Mouse (Mus musculus) heart, embryonic 11.5 days (tissue): Measurements from ENCODE around the gene Hlf. TPM values are rescaled to one million over a fixed set of nuclear protein-coding genes. Genes with fewer than 3 reads are reported as not detected.

Experiments used
- ATAC-seq: fragments of 200-750 bp; cut with Nextera tagmentation; replicated peaks from 2 replicates; pipeline ENCODE4 v1.8.0; 2017; ENCODE audit warnings: moderate library complexity; ENCODE audit not compliant: insufficient number of reproducible peaks, low FRiP score, low TSS enrichment
- H3K27ac ChIP-seq: fragments of 300-500 bp; sonication (generic); 2 replicates; pipeline ENCODE4 v1.5.1; 2014; ENCODE audit warnings: mild to moderate bottlenecking, low read depth, low read length
- H3K27me3 ChIP-seq: fragments of 300-500 bp; sonication (generic); 2 replicates; pipeline ENCODE4 v1.6.1; 2014; ENCODE audit warnings: mild to moderate bottlenecking, low read length, mixed read lengths; ENCODE audit not compliant: control insufficient read depth, insufficient read depth
- H3K36me3 ChIP-seq: fragments of 300-500 bp; sonication (generic); 2 replicates; pipeline ENCODE4 v1.6.1; 2014; ENCODE audit warnings: mild to moderate bottlenecking, low read length, moderate library complexity, mixed read lengths; ENCODE audit not compliant: control insufficient read depth, insufficient read depth
- H3K4me1 ChIP-seq: fragments of 300-500 bp; sonication (generic); 2 replicates; pipeline ENCODE4 v1.6.1; 2014; ENCODE audit warnings: low read length; ENCODE audit not compliant: control insufficient read depth, insufficient read depth
- H3K4me2 ChIP-seq: fragments of 300-500 bp; sonication (generic); 2 replicates; pipeline ENCODE4 v1.6.1; 2014; ENCODE audit warnings: mild to moderate bottlenecking, moderate library complexity
- H3K4me3 ChIP-seq: fragments of 300-500 bp; sonication (generic); 2 replicates; pipeline ENCODE4 v1.5.1; 2014; ENCODE audit warnings: low read depth, low read length
- H3K9ac ChIP-seq: fragments of 300-500 bp; sonication (generic); 2 replicates; pipeline ENCODE4 v1.6.1; 2014; ENCODE audit warnings: mild to moderate bottlenecking, low read depth, low read length, moderate library complexity
- H3K9me3 ChIP-seq: fragments of 300-500 bp; sonication (generic); replicated peaks from 2 replicates; pipeline ENCODE4 v1.6.1; 2016; ENCODE audit warnings: low read length; ENCODE audit not compliant: control insufficient read depth
- WGBS: fragments of 180-500 bp; shearing (Covaris S2); extraction: QIAGEN DNeasy Blood & Tissue Kit; methylation state at CpG from one replicate; pipeline ENCODE4 v1.1.7; 2014; ENCODE audit not compliant: insufficient replicate concordance; 5-methylcytosine and 5-hydroxymethylcytosine counted together
- polyA plus RNA-seq: library from polyadenylated mRNA; unstranded; fragments of >200 nt; fragmentation: Nextera tagmentation; extraction: Ambion mirVana; gene quantifications from 2 replicates; pipeline ENCODE4 v1.2.1, GENCODE M21; 2014

Gene Hlf
- polyA plus RNA-seq, 1 experiment from 2014 or later = 2.1 TPM

DNA sequence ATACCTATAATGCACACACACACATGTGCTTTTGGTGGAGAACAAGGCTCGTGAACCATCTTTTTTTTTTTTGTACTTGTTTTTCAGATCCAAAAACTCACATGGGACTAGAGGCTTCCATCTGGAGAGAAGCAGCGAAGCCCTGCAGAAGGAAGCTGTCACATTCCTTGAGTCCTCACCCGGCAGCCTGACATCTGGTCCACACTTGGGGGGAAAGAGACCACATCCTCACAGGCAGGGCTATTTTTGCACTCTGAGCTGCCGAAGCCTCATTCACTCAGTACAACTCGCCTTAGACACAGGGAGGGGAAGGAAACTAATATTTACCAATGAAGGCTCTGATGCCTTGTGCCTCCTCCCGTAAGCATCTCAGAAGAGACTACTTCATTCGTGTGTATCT, 25.8 kb downstream of the Hlf start:
- no peak overlapping the region for H3K4me3 ChIP-seq
- WGBS = 36% methylated on average over 7 of the region's 7 CpGs
- no peak overlapping the region for H3K9ac ChIP-seq
- H3K27me3 ChIP-seq = peaks cover 2% of the 10 kb centered on the region; the same call in 1 of the 2 replicates
- no peaks in the 10 kb centered on the region for H3K36me3 ChIP-seq
- peaks cover 22% of the 10 kb centered on the region for H3K4me1 ChIP-seq
- no peaks in the 10 kb centered on the region for H3K9me3 ChIP-seq
- H3K4me2 ChIP-seq = no peak overlapping the region
- no peak overlapping the region for H3K27ac ChIP-seq
- no peak for ATAC-seq

GRCm38 (mm10) chr11:90363821-90364497, 26.7 kb downstream of the Hlf start:
- Histone ChIP-seq H3K36me3 (no peaks in the 10 kb centered on the region), H3K27me3 (peaks cover 2% of the 10 kb centered on the region; the same call in 1 of the 2 replicates), H3K4me2 (no peak overlapping the region), H3K9me3 (no peaks in the 10 kb centered on the region), H3K4me1 (peaks cover 13% of the 10 kb centered on the region), H3K27ac (no peak overlapping the region), H3K9ac (no peak overlapping the region), H3K4me3 (no peak overlapping the region)
- ATAC-seq = no peak
- WGBS = 83% methylated on average over 10 of the region's 10 CpGs

GRCm38 (mm10) chr11:90363406-90363805, 27.3 kb downstream of the Hlf start:
- peaks cover 11% of the 10 kb centered on the region for H3K4me1 ChIP-seq
- H3K9me3 ChIP-seq = no peaks in the 10 kb centered on the region
- WGBS = 48% methylated on average over 3 of the region's 3 CpGs
- no peak overlapping the region for H3K27ac ChIP-seq
- H3K4me2 ChIP-seq = no peak overlapping the region
- ATAC-seq = no peak
- H3K36me3 ChIP-seq = no peaks in the 10 kb centered on the region
- peaks cover 2% of the 10 kb centered on the region; the same call in 1 of the 2 replicates for H3K27me3 ChIP-seq
- no peak overlapping the region for H3K9ac ChIP-seq
- no peak overlapping the region for H3K4me3 ChIP-seq

GRCm38 (mm10) chr11:90360536-90360935, 30.2 kb downstream of the Hlf start:
- no peak overlapping the region for H3K9ac ChIP-seq
- H3K27me3 ChIP-seq = no peaks in the 10 kb centered on the region
- 88% methylated on average over 5 of the region's 5 CpGs for WGBS
- no peak overlapping the region for H3K27ac ChIP-seq
- H3K36me3 ChIP-seq = no peaks in the 10 kb centered on the region
- H3K4me3 ChIP-seq = no peak overlapping the region
- peaks cover 23% of the 10 kb centered on the region for H3K4me1 ChIP-seq
- no peaks in the 10 kb centered on the region for H3K9me3 ChIP-seq
- no peak overlapping the region for H3K4me2 ChIP-seq
- no peak for ATAC-seq

- Histone ChIP-seq H3K27ac (no peak overlapping the region), H3K36me3 (no peaks in the 10 kb centered on the region), H3K9me3 (no peaks in the 10 kb centered on the region), H3K4me1 (peaks cover 18% of the 10 kb centered on the region), H3K9ac (no peak overlapping the region), H3K27me3 (no peaks in the 10 kb centered on the region), H3K4me3 (no peak overlapping the region), H3K4me2 (no peak overlapping the region)
- 61% methylated on average over 8 of the region's 8 CpGs for WGBS
- ATAC-seq = no peak
Observed at GRCm38 (mm10) chr11:90358063-90358462, 32.6 kb downstream of the Hlf start.

- H3K4me1 ChIP-seq = peaks cover 18% of the 10 kb centered on the region
- no peaks in the 10 kb centered on the region for H3K27me3 ChIP-seq
- no peaks in the 10 kb centered on the region for H3K36me3 ChIP-seq
- H3K27ac ChIP-seq = no peak overlapping the region
- no peak overlapping the region for H3K4me2 ChIP-seq
- H3K9ac ChIP-seq = no peak overlapping the region
- WGBS = 83% methylated on average over 7 of the region's 7 CpGs
- H3K4me3 ChIP-seq = no peak overlapping the region
- no peaks in the 10 kb centered on the region for H3K9me3 ChIP-seq
- no peak for ATAC-seq
Observed at GRCm38 (mm10) chr11:90357371-90357770, 33.3 kb downstream of the Hlf start.

DNA sequence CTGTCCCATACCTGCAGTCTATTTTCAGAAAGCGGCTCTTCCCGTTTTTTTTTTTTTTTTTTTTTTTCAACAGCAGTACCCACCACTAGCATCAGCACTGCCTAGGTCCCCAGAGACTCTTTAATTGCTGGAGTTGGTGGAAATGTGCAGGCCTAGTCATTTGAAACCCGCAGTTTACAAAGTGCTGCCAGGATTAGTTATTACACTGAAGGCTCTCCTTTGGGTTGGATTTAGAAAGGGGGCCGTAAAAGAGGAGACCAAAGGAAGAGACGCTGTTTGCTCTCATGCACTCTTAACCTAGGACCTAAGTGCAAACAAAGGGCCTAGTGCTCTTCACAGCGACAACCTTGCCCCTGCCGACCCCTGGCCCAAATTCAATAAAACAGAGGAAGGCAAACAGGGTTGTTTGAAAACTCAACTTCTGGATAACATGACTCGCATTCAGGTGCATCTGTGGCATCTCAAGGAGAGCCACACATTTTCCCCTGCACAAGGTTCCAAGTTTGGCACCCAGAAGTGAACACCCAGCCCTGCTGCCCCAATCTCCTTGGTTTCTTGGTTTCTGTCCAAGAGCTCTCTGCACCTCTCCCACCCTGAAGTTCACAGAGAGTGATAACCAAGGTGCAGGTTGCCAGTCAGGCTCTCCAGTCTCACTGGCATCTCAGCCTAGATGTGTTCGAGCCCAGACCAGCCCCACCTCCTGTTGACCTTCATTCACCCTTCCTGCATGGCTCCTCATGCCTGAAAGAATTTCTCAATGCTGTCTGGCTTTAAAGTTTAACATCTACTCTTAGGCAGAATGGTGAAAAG, 34.0 kb downstream of the Hlf start:
- no peak for ATAC-seq
- Histone ChIP-seq H3K4me3 (no peak overlapping the region), H3K27me3 (no peaks in the 10 kb centered on the region), H3K9ac (no peak overlapping the region), H3K4me2 (peak overlapping the region; percentile 12; the same call in 1 of the 2 replicates), H3K27ac (no peak overlapping the region), H3K4me1 (peaks cover 18% of the 10 kb centered on the region), H3K9me3 (no peaks in the 10 kb centered on the region), H3K36me3 (no peaks in the 10 kb centered on the region)
- 42% methylated on average over 9 of the region's 9 CpGs for WGBS

DNA sequence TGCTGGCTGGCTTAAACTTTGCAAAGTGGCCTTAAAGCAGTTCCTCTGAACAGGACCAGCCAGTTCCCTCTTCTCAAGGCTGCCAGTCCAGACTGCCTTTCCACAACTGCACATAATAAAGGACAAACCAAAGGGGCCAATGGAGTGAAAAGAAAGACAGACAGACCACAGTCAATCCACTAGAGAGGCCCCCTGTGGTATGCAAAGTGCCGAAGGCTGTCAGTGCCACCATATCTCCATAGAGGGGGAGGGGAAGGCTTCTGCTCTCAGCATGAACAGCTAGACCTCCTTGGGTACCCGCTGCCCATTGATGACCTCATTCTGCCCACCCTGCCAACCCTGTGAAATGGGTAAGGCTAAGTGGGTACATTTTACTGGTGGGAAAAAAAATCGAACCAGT, 34.7 kb downstream of the Hlf start:
- Histone ChIP-seq H3K36me3 (no peaks in the 10 kb centered on the region), H3K9ac (no peak overlapping the region), H3K4me1 (peaks cover 18% of the 10 kb centered on the region), H3K27me3 (no peaks in the 10 kb centered on the region), H3K4me3 (no peak overlapping the region), H3K9me3 (no peaks in the 10 kb centered on the region), H3K4me2 (peak overlapping the region; percentile 12; the same call in 1 of the 2 replicates), H3K27ac (no peak overlapping the region)
- WGBS = 11% methylated on average over 3 of the region's 3 CpGs
- ATAC-seq = no peak
